Mouse (Mus musculus): ENCODE results near the gene Gm43191. TPM values are rescaled to one million over a fixed set of nuclear protein-coding genes. Genes with fewer than 3 reads are reported as not detected.
A peak's percentile ranks its signal among the peaks of the same experiment; 100 is the strongest.

Gm43191 gene
- polyA plus RNA-seq, 1 experiment: not detected

GRCm38 (mm10) chr3:116712436-116712881, 31.4 kb upstream of the Gm43191 start, which contains the start of gene Slc35a3:
TSS of gene Slc35a3 (minus strand) at chr3:116712831.
- Histone ChIP-seq H3K4me3 (replicated peaks; ENCODE audit: insufficient read depth, low read depth, low read length) (peak within 1 kb of the TSS; percentile 92), H3K4me1 (ENCODE audit: control insufficient read depth, insufficient read depth, low read length) (peaks cover 3% of the 10 kb centered on the region; the same call in 1 of the 2 replicates), H3K27me3 (ENCODE audit: control insufficient read depth, insufficient read depth, low read length) (no peaks in the 10 kb centered on the region), H3K27ac (ENCODE audit: insufficient read depth, low read length) (peak within 1 kb of the TSS; percentile 77)
- DNase-seq: no peak
- WGBS: 4% methylated on average over 8 of the region's 8 CpGs
- TF ChIP-seq POLR2A (IDR thresholded peaks at IDR 0.05; ENCODE audit: borderline replicate concordance, insufficient read depth, low read length) (no peak), CTCF (IDR thresholded peaks at IDR 0.05; ENCODE audit: borderline replicate concordance, insufficient read depth, low read depth, low read length) (no peak)

- DNase-seq: peak; percentile 82 to 89
- peak overlapping the region; percentile 92 for H3K4me3 ChIP-seq (replicated peaks; ENCODE audit: insufficient read depth, low read depth, low read length)
- peaks cover 3% of the 10 kb centered on the region; the same call in 1 of the 2 replicates for H3K4me1 ChIP-seq (ENCODE audit: control insufficient read depth, insufficient read depth, low read length)
- H3K27ac ChIP-seq (ENCODE audit: insufficient read depth, low read length): peak overlapping the region; percentile 77
- no peaks in the 10 kb centered on the region for H3K27me3 ChIP-seq (ENCODE audit: control insufficient read depth, insufficient read depth, low read length)
- TF ChIP-seq CTCF (IDR thresholded peaks at IDR 0.05; ENCODE audit: borderline replicate concordance, insufficient read depth, low read depth, low read length): no peak
- peak; percentile 48; the same call in 1 of the 2 replicates for TF ChIP-seq POLR2A (IDR thresholded peaks at IDR 0.05; ENCODE audit: borderline replicate concordance, insufficient read depth, low read length)
- under 1% methylated on average over 83 of the region's 85 CpGs for WGBS
Measured at GRCm38 (mm10) chr3:116711624-116712435, 30.8 kb upstream of the Gm43191 start.

- H3K4me3 ChIP-seq (replicated peaks; ENCODE audit: insufficient read depth, low read depth, low read length): no peak overlapping the region
- TF ChIP-seq CTCF (IDR thresholded peaks at IDR 0.05; ENCODE audit: borderline replicate concordance, insufficient read depth, low read depth, low read length) (no peak), POLR2A (IDR thresholded peaks at IDR 0.05; ENCODE audit: borderline replicate concordance, insufficient read depth, low read length) (no peak)
- no peak for DNase-seq
- WGBS: 34% methylated on average over 9 of the region's 9 CpGs
- H3K27me3 ChIP-seq (ENCODE audit: control insufficient read depth, insufficient read depth, low read length): no peaks in the 10 kb centered on the region
- H3K27ac ChIP-seq (ENCODE audit: insufficient read depth, low read length): no peak overlapping the region
- H3K4me1 ChIP-seq (ENCODE audit: control insufficient read depth, insufficient read depth, low read length): peaks cover 3% of the 10 kb centered on the region; the same call in 1 of the 2 replicates
Measured at GRCm38 (mm10) chr3:116710941-116711340, 29.9 kb upstream of the Gm43191 start.

- DNase-seq: no peak
- TF ChIP-seq CTCF (IDR thresholded peaks at IDR 0.05; ENCODE audit: borderline replicate concordance, insufficient read depth, low read depth, low read length): no peak
- TF ChIP-seq POLR2A (IDR thresholded peaks at IDR 0.05; ENCODE audit: borderline replicate concordance, insufficient read depth, low read length): no peak
- Histone ChIP-seq H3K27ac (ENCODE audit: insufficient read depth, low read length) (no peak overlapping the region), H3K4me1 (ENCODE audit: control insufficient read depth, insufficient read depth, low read length) (no peaks in the 10 kb centered on the region; the same call in 1 of the 2 replicates), H3K4me3 (replicated peaks; ENCODE audit: insufficient read depth, low read depth, low read length) (no peak overlapping the region), H3K27me3 (ENCODE audit: control insufficient read depth, insufficient read depth, low read length) (no peaks in the 10 kb centered on the region)
- 98% methylated on average over 1 of the region's 1 CpGs for WGBS
Measured at GRCm38 (mm10) chr3:116705637-116706204, 24.7 kb upstream of the Gm43191 start.

- TF ChIP-seq POLR2A (IDR thresholded peaks at IDR 0.05; ENCODE audit: borderline replicate concordance, insufficient read depth, low read length) (no peak), CTCF (IDR thresholded peaks at IDR 0.05; ENCODE audit: borderline replicate concordance, insufficient read depth, low read depth, low read length) (no peak)
- Histone ChIP-seq H3K27ac (ENCODE audit: insufficient read depth, low read length) (no peak overlapping the region), H3K4me3 (replicated peaks; ENCODE audit: insufficient read depth, low read depth, low read length) (no peak overlapping the region), H3K4me1 (ENCODE audit: control insufficient read depth, insufficient read depth, low read length) (no peaks in the 10 kb centered on the region), H3K27me3 (ENCODE audit: control insufficient read depth, insufficient read depth, low read length) (no peaks in the 10 kb centered on the region)
- 92% methylated on average over 5 of the region's 5 CpGs for WGBS
- no peak for DNase-seq
Measured at GRCm38 (mm10) chr3:116703835-116704234, 22.8 kb upstream of the Gm43191 start.

GRCm38 (mm10) chr3:116702647-116703272, 21.7 kb upstream of the Gm43191 start:
- Histone ChIP-seq H3K4me3 (replicated peaks; ENCODE audit: insufficient read depth, low read depth, low read length) (no peak overlapping the region), H3K27ac (ENCODE audit: insufficient read depth, low read length) (no peak overlapping the region), H3K4me1 (ENCODE audit: control insufficient read depth, insufficient read depth, low read length) (no peaks in the 10 kb centered on the region), H3K27me3 (ENCODE audit: control insufficient read depth, insufficient read depth, low read length) (no peaks in the 10 kb centered on the region)
- DNase-seq: no peak
- WGBS: 95% methylated on average over 1 of the region's 1 CpGs
- TF ChIP-seq CTCF (IDR thresholded peaks at IDR 0.05; ENCODE audit: borderline replicate concordance, insufficient read depth, low read depth, low read length) (no peak), POLR2A (IDR thresholded peaks at IDR 0.05; ENCODE audit: borderline replicate concordance, insufficient read depth, low read length) (no peak)

- H3K4me1 ChIP-seq (ENCODE audit: control insufficient read depth, insufficient read depth, low read length): no peaks in the 10 kb centered on the region
- TF ChIP-seq POLR2A (IDR thresholded peaks at IDR 0.05; ENCODE audit: borderline replicate concordance, insufficient read depth, low read length) (no peak), CTCF (IDR thresholded peaks at IDR 0.05; ENCODE audit: borderline replicate concordance, insufficient read depth, low read depth, low read length) (no peak)
- H3K27me3 ChIP-seq (ENCODE audit: control insufficient read depth, insufficient read depth, low read length): no peaks in the 10 kb centered on the region
- H3K27ac ChIP-seq (ENCODE audit: insufficient read depth, low read length): no peak overlapping the region
- DNase-seq: no peak
- no peak overlapping the region for H3K4me3 ChIP-seq (replicated peaks; ENCODE audit: insufficient read depth, low read depth, low read length)
- 96% methylated on average over 4 of the region's 4 CpGs for WGBS
Measured at GRCm38 (mm10) chr3:116701601-116702000, 20.5 kb upstream of the Gm43191 start.

Data from cerebellum, adult 2 months (tissue).